Mouse (Mus musculus): ENCODE measurements at regions not wholly inside any gene's neighbourhood (a gene's known extent, or its start where the extent isn't known, plus 50 kb on each side); places are given as distances from the start of the nearest gene placed in this dataset.

DNA sequence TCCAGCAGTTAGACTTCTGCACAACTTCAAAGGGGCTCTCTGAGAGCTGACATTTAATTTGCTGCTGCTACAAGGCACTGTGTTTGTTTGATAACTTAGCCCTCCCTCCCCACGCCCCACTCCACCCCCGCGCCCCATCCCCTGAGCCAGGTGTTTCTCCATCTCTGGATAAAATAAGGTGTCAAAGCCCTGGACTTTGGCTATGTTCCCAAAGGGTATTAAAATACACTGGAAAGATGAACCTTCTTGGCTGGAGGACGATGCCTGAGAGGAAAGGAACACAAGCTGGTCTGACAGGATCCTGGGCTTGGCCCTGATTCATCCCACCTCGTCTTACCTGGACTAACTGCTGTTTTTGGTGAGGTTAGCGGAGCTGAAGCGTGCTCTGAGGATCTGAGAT, 80.5 kb upstream of the Tsc22d2 start:
- TF ChIP-seq EP300 (IDR thresholded peaks at IDR 0.05; ENCODE audit: insufficient read depth, low read depth, low read length): no peak
- no peak for TF ChIP-seq CTCF (IDR thresholded peaks at IDR 0.05)
